Mouse (Mus musculus) embryonic fibroblast, embryonic 13.5 days (primary cell): ENCODE data around the gene Eif4e3.

Source experiments
- CTCF ChIP-seq: IDR thresholded peaks from 2 replicates; pipeline ENCODE4 v1.5.1; 2011; ENCODE audit warnings: mild to moderate bottlenecking, control low read depth, low read length, moderate library complexity, borderline replicate concordance; ENCODE audit not compliant: insufficient read depth
- POLR2A ChIP-seq: IDR thresholded peaks from 2 replicates; pipeline ENCODE4 v1.6.1; 2011; ENCODE audit warnings: low read depth, mild to moderate bottlenecking, control low read depth, low read length, moderate library complexity

GRCm38 (mm10) chr6:99624542-99624941, 42.0 kb downstream of the Eif4e3 start:
- TF ChIP-seq CTCF (no peak), POLR2A (no peak)
